Mouse (Mus musculus): ENCODE results near the gene Adamts5. TPM values are rescaled to one million over a fixed set of nuclear protein-coding genes. Genes with fewer than 3 reads are reported as not detected.

Gene Adamts5
- polyA plus RNA-seq, 2 experiments = 0.11 to 0.25 TPM

DNA sequence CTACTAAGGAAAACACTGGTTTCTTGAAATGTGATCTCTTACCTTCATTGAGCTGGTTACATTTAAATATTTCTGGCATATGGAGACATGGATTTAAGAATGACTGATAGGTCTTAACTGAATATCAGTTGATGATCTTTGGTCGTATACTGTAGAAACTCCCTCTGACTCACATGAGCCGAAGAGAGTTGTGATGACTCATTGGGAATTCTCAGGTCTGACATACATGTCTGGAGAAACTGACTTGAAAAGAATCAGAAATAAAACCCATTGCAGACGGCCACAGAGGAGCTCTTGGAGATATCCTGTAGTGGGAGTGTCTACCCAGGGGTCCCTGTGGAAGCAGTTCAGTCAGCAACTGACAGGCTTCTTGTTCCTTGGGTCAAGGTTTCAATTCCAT, 74.6 kb downstream of the Adamts5 start:
- H3K27ac ChIP-seq = no peak overlapping the region
- H3K4me3 ChIP-seq (ENCODE audit: insufficient read depth in 1 of 2, low read depth in 2 of 2, low read length in 2 of 2) = no peak overlapping the region
- H3K27me3 ChIP-seq (ENCODE audit: control insufficient read depth, insufficient read depth, low read length) = no peaks in the 10 kb centered on the region
- no peaks in the 10 kb centered on the region for H3K36me3 ChIP-seq (replicated peaks; ENCODE audit: control insufficient read depth, insufficient read depth, low read depth)
- H3K4me1 ChIP-seq (replicated peaks; ENCODE audit: control insufficient read depth in 2 of 2, insufficient read depth in 2 of 2, low read length in 1 of 2) = no peaks in the 10 kb centered on the region
- H3K9me3 ChIP-seq (ENCODE audit: control insufficient read depth, low read length) = no peaks in the 10 kb centered on the region
- DNase-seq (ENCODE audit: low read depth in 3 of 3, low spot score in 3 of 3) (no peak), ATAC-seq (ENCODE audit: insufficient read depth) (no peak)
- no peak overlapping the region for H3K9ac ChIP-seq (replicated peaks)
- no peak for TF ChIP-seq CTCF (IDR thresholded peaks at IDR 0.05; ENCODE audit: low read depth)
- no peak for TF ChIP-seq EP300 (IDR thresholded peaks at IDR 0.05; ENCODE audit: low read depth)
- no peak overlapping the region for H3K4me2 ChIP-seq (ENCODE audit: low read depth)
- 48% methylated on average over 3 of the region's 3 CpGs for WGBS (ENCODE audit: insufficient replicate concordance)

DNA sequence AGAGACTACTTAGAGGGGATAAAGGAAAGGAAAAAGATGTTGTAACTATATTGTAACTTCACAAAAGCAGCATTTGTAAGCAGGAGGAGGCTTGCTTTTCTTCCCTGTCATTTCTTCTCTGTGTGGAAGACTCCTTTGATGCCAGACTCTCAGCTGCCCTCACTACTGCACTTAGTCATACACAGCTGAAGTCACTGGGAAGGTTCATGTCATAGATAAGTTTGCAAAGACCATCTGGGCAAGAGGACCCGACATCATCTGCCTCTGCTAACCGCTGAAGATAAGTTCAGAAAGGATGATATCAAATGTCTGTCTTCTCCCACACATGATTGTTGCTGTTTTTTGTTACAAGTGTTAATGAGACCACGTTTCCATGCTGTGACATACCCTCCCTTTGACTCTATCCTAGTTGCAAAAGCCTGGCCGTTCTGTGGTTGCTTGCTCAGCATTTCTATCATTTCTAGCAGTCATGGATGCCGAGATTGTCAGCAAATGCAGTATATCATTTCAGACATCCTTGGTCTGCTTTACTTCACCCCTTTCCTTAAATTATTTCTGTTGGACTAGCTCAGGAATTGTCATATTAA, 79.2 kb downstream of the Adamts5 start:
- H3K9me3 ChIP-seq (ENCODE audit: control insufficient read depth, low read length) = no peaks in the 10 kb centered on the region
- H3K27ac ChIP-seq = no peak overlapping the region
- DNase-seq (ENCODE audit: low read depth in 3 of 3, low spot score in 3 of 3) = no peak
- no peak overlapping the region for H3K4me3 ChIP-seq (ENCODE audit: insufficient read depth in 1 of 2, low read depth in 2 of 2, low read length in 2 of 2)
- no peaks in the 10 kb centered on the region for H3K4me1 ChIP-seq (replicated peaks; ENCODE audit: control insufficient read depth in 2 of 2, insufficient read depth in 2 of 2, low read length in 1 of 2)
- H3K4me2 ChIP-seq (ENCODE audit: low read depth) = no peak overlapping the region
- no peak overlapping the region for H3K9ac ChIP-seq (replicated peaks)
- no peak for ATAC-seq (ENCODE audit: insufficient read depth)
- TF ChIP-seq CTCF (IDR thresholded peaks at IDR 0.05; ENCODE audit: low read depth) = no peak
- no peaks in the 10 kb centered on the region for H3K27me3 ChIP-seq (ENCODE audit: control insufficient read depth, insufficient read depth, low read length)
- WGBS (ENCODE audit: insufficient replicate concordance) = 45% methylated on average over 5 of the region's 5 CpGs
- H3K36me3 ChIP-seq (replicated peaks; ENCODE audit: control insufficient read depth, insufficient read depth, low read depth) = no peaks in the 10 kb centered on the region

DNA sequence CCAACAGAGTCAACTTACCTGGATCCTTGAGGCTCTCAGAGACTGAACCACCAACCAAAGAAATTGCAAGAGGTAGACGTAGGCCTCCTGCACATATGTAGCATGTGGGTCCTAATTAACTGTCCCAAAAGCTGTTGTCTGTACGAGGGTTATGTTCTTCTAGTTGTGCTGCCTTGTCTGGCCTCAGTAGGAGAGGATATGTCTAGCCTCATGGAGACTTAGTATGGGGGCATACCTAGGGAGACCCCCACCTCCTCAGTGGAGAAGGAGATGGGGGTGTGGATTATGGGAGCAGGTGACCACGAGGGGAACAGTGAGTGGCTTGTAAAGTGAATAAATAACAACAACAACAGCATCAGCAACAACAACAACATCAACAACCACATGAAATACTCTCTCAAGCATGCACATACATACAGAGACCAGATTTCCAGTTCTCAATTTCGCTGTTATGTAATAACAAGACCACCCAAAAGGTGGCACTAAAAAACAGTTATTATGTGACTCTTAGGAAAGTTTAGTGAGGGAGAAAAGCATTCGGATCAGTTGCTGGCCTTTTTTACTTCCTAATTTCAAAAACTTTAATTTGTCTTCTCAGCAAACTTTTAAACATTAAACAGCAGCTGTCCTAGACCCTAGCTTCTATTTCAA, 81.7 kb downstream of the Adamts5 start:
- WGBS (ENCODE audit: insufficient replicate concordance) = 34% methylated on average over 5 of the region's 5 CpGs
- Histone ChIP-seq H3K36me3 (replicated peaks; ENCODE audit: control insufficient read depth, insufficient read depth, low read depth) (no peaks in the 10 kb centered on the region), H3K9ac (replicated peaks) (no peak overlapping the region), H3K4me3 (ENCODE audit: insufficient read depth in 1 of 2, low read depth in 2 of 2, low read length in 2 of 2) (no peak overlapping the region), H3K27ac (no peak overlapping the region), H3K4me2 (ENCODE audit: low read depth) (no peak overlapping the region), H3K9me3 (ENCODE audit: control insufficient read depth, low read length) (no peaks in the 10 kb centered on the region), H3K4me1 (replicated peaks; ENCODE audit: control insufficient read depth in 2 of 2, insufficient read depth in 2 of 2, low read length in 1 of 2) (no peaks in the 10 kb centered on the region), H3K27me3 (ENCODE audit: control insufficient read depth, insufficient read depth, low read length) (no peaks in the 10 kb centered on the region)
- ATAC-seq (ENCODE audit: insufficient read depth) = no peak
- no peak for TF ChIP-seq CTCF (IDR thresholded peaks at IDR 0.05; ENCODE audit: low read depth)
- TF ChIP-seq EP300 (IDR thresholded peaks at IDR 0.05; ENCODE audit: low read depth) = no peak
- no peak for DNase-seq (ENCODE audit: low read depth in 3 of 3, low spot score in 3 of 3)

DNA sequence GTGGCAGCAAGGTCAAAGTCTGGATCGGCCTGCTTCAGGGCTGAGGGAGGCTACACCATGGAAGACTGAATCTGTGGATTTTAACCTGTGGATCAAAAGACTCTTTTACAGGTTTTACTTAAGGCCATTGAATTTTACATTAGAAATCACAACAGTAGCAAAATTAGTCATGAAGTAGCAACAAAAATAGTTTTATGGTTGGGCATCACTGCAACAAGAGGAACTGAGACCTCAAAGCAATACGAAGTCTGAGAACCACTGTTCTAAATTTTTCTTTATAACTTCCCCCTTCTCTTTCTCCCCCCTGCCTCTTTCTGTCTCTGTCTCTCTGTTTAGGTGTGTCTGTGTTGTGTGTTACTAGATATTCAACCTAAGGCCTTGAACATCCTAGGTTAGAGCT, 87.5 kb downstream of the Adamts5 start:
- WGBS (ENCODE audit: insufficient replicate concordance) = 57% methylated on average over 2 of the region's 2 CpGs
- no peak overlapping the region for H3K4me3 ChIP-seq (ENCODE audit: insufficient read depth in 1 of 2, low read depth in 2 of 2, low read length in 2 of 2)
- H3K27ac ChIP-seq = no peak overlapping the region
- no peak overlapping the region for H3K9ac ChIP-seq (replicated peaks)
- no peak overlapping the region for H3K4me2 ChIP-seq (ENCODE audit: low read depth)
- no peak for DNase-seq (ENCODE audit: low read depth in 3 of 3, low spot score in 3 of 3)
- ATAC-seq (ENCODE audit: insufficient read depth) = no peak
- H3K27me3 ChIP-seq (ENCODE audit: control insufficient read depth, insufficient read depth, low read length) = no peaks in the 10 kb centered on the region
- H3K36me3 ChIP-seq (replicated peaks; ENCODE audit: control insufficient read depth, insufficient read depth, low read depth) = no peaks in the 10 kb centered on the region
- TF ChIP-seq EP300 (IDR thresholded peaks at IDR 0.05; ENCODE audit: low read depth) = no peak
- no peak for TF ChIP-seq CTCF (IDR thresholded peaks at IDR 0.05; ENCODE audit: low read depth)
- no peaks in the 10 kb centered on the region for H3K4me1 ChIP-seq (replicated peaks; ENCODE audit: control insufficient read depth in 2 of 2, insufficient read depth in 2 of 2, low read length in 1 of 2)
- H3K9me3 ChIP-seq (ENCODE audit: control insufficient read depth, low read length) = no peaks in the 10 kb centered on the region

DNA sequence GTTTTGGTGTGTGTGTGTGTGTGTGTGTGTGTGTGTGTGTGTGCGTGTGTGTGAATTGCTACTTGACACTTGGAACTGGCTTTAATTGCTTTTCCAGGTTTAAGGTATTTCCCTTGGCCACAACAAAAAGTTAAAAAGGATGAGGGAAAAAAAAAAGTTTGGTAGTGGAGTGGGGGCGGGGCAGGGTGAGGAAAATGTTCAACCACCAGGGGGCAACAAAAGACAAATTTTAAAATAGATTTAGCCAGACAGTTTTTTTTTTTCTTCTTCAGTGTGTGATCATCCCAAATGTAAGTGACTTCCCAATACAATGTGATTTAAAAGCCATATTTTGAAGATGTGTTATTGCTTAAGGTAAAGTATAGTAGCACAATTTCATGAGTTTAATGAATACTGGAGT, 94.0 kb downstream of the Adamts5 start:
- ATAC-seq (ENCODE audit: insufficient read depth) = no peak
- peak; percentile 25; the same call in 1 of the 2 replicates for TF ChIP-seq CTCF (IDR thresholded peaks at IDR 0.05; ENCODE audit: low read depth)
- no peak for TF ChIP-seq EP300 (IDR thresholded peaks at IDR 0.05; ENCODE audit: low read depth)
- Histone ChIP-seq H3K9me3 (ENCODE audit: control insufficient read depth, low read length) (no peaks in the 10 kb centered on the region), H3K27me3 (ENCODE audit: control insufficient read depth, insufficient read depth, low read length) (peaks cover 12% of the 10 kb centered on the region), H3K4me1 (replicated peaks; ENCODE audit: control insufficient read depth in 2 of 2, insufficient read depth in 2 of 2, low read length in 1 of 2) (no peaks in the 10 kb centered on the region), H3K27ac (no peak overlapping the region), H3K36me3 (replicated peaks; ENCODE audit: control insufficient read depth, insufficient read depth, low read depth) (no peaks in the 10 kb centered on the region), H3K4me2 (ENCODE audit: low read depth) (no peak overlapping the region), H3K9ac (replicated peaks) (no peak overlapping the region), H3K4me3 (ENCODE audit: insufficient read depth in 1 of 2, low read depth in 2 of 2, low read length in 2 of 2) (no peak overlapping the region)
- 8% methylated on average over 2 of the region's 2 CpGs for WGBS (ENCODE audit: insufficient replicate concordance)
- no peak for DNase-seq (ENCODE audit: low read depth in 3 of 3, low spot score in 3 of 3)

Data from liver, embryonic 14.5 days (tissue).